Mouse (Mus musculus) kidney, postnatal 4 days (tissue): ENCODE data around the gene Cda.
"Not testable (repeated sequence)": the region's sequence is repeated elsewhere in the genome, so short reads cannot be mapped to it uniquely, and the experiment has no call there.

Experiments
- DNase-seq, 2 experiments: peaks; one replicate each; pipeline ENCODE4 v3.0.0; 2021; ENCODE audit warnings: mixed read lengths in 2 of 2

Gene Cda

GRCm38 (mm10) chr4:138331647-138332046 lies 36.1 kb downstream of the Cda start:
- DNase-seq = no peak

GRCm38 (mm10) chr4:138330264-138330671 lies 37.5 kb downstream of the Cda start:
- no peak for DNase-seq

DNA sequence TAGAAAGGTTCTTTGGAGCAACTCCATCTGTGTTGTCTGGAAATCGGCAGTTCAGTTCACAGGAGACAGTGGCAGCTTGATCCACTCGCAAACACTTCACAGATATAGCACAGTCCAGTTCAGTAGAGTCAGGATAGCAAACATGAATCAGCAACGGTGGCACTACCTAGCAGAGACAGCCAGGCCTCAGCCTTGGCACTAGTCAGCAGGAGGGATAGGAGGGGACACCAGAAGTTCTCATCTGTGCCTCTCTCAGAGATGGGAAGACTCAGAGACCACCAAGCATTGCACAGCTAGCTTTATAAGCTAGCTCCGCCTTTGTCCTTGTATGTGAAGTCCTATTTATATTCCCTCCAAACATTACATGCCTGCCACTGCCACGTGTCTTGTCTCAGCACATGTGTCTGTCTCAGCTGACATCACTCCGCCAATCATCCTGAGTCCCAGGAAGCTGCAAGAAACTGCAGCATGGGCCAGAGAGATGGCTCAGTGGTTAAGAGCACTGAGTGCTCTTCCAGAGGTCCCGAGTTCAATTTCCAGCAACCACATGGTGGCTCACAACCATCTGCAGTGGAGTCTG lies 39.8 kb downstream of the Cda start:
- no peak for DNase-seq

DNA sequence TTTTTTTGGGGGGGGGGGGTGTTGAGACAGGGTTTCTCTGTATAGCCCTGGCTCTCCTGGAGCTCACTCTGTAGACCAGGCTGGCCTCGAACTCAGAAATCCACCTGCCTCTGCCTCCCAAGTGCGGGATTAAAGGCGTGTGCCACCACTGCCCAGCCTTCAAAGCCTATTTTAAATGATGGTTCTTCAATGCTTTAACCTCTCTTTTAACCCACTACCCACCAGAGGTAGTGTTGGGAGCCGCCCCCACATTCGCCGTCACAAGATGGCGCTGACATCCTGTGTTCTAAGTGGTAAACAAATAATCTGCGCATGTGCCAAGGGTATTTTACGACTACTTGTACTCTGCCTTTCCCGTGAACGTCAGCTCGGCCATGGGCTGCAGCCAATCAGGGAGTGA lies 40.6 kb downstream of the Cda start:
- DNase-seq = not testable (repeated sequence)

DNA sequence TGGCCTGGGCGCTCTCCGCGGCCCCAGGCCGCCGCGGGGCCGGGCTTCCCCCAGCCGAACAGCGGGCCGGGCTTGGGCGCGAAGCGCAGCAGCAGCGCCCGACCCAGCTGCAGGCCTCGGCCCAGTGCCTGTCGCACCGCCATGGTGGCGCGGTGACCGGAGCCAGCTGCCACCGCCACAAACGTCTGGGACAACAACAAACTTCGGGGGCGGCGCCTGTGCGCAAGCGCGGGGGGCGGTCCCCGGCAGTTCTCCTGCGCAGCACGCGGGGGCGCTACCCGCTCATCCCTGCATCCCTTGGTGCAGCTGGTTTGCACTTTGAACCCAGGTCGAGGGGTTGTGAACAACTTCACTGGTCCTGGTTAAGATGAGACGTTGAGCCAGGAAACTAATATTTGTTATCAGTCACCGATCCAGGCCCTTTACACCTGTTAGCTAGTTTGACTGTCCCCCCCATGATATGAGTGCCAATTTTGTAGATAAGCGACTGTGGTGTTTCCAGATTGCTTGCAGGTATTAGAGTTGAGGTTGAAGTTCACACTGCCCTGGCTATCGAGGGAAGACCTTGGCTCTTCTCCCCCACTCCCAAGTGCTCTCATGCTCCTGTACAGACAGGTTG lies 41.6 kb downstream of the Cda start, which contains the start of gene Pink1:
Gene Pink1 (minus strand): TSS at position 231 of the 619 bp plus-strand sequence.
- peak; percentile 93 to 96 for DNase-seq

GRCm38 (mm10) chr4:138325466-138326076 lies 42.2 kb downstream of the Cda start:
- DNase-seq = peak; percentile 98 to 99

DNA sequence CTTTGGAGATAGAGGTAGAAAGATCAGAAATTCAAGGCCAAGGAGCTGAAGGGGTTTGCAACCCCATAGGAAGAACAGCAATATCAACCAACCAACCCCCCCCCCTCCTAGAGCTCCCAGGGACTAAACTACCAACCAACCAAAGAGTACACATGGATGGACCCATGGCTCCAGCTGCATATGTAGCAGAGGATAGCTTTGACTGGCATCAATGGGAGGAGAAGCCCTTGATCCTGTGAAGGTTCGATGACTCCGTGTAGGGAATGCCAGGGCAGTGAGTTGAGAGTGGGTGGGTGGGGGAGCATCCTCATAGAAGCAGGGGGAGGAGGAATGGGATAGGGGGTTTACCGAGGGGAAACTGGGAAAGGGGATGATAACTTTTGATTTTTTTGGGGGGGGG lies 43.3 kb downstream of the Cda start:
- DNase-seq = no peak

DNA sequence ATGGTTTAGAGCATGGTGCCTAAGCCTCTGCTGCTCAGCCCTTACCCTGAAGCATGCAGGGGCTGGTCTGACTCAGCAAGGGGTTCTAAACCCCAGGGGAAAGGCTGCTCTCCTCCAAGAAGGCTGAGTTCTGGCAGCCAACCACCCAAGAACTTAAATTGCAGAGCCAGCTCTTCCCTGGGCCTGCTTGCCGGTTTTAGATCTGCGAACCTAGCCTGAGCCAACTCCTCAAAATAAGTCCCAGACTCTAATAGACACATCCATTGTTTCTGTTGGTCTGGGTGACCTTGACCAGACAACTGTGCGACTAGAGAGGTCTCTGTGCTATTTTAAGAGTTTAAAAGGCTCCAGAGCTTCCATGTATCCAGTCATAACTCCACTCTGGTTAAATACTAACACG lies 44.0 kb downstream of the Cda start:
- DNase-seq = no peak

- no peak for DNase-seq
These were observed 45.1 kb downstream of the Cda start for GRCm38 (mm10) chr4:138322692-138323091.

DNA sequence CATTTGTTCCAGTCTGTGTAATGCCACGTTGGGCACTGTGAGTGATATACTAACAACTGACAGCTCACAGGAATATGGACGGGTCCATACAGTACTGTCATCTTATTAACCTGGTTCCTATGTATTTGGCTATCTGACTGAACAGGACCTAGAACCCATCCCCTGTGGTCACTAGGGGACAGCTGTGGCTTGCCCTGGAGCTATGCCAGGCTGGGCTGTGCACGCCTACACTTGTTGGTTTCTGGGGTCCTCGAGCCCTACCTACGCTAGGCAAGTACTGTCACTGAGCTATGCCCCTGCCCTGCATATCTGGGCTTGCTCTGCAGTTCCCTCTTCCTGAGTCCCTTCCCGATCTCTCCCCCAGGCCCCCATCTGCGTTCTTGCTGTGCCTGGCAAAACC lies 46.3 kb downstream of the Cda start:
- no peak for DNase-seq

DNA sequence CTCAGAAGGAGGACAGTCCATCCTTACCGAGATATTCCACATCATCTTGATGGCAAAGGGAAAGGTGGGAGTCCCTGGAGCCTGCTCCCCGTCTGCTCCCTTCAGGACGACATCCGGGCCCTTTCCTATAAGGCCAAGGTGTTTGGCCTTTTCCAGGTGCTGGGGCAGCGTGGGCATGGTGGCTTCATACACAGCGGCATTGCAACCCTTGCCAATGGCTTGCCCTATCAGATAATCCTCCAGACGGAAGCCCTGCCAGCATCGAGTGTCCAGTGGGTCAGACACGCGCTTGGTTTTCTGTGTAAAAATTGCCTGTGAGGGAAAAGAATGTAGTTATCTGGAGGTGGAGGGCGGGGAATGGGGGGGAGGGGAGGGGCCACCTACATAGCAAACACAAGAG lies 47.1 kb downstream of the Cda start:
- DNase-seq = no peak

- DNase-seq = peak; percentile 88 to 90
These were observed 48.3 kb downstream of the Cda start for GRCm38 (mm10) chr4:138319508-138319907.

GRCm38 (mm10) chr4:138318509-138319266 lies 49.1 kb downstream of the Cda start:
- DNase-seq = peak; percentile 78 to 81

- no peak for DNase-seq
These were observed 51.4 kb downstream of the Cda start for GRCm38 (mm10) chr4:138316369-138316768.

- DNase-seq = peak; percentile 39 to 51
These were observed 52.0 kb downstream of the Cda start for GRCm38 (mm10) chr4:138315781-138316180.

GRCm38 (mm10) chr4:138313795-138314194 lies 54.0 kb downstream of the Cda start:
- DNase-seq = no peak

- DNase-seq = no peak
These were observed 54.8 kb downstream of the Cda start for GRCm38 (mm10) chr4:138313021-138313420.

DNA sequence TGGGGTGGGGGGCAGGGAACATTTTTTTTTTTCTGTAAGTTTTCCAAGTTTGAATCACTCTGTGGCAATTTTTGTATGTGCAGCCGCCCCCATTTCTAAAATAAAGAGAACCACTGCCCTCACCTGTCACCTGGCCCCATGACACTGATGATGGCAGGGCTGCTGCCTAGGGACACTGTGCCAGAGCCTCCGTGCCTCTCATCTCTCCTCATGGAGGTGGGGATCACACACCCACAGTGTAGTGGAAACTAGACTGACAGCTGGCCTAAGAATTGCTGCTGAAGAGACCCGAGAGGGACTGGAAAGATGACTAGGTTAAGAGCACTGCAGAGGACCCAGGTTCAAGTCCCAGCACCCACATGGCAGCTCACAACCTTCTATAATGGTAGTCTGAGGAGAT lies 55.7 kb downstream of the Cda start:
- no peak for DNase-seq

DNA sequence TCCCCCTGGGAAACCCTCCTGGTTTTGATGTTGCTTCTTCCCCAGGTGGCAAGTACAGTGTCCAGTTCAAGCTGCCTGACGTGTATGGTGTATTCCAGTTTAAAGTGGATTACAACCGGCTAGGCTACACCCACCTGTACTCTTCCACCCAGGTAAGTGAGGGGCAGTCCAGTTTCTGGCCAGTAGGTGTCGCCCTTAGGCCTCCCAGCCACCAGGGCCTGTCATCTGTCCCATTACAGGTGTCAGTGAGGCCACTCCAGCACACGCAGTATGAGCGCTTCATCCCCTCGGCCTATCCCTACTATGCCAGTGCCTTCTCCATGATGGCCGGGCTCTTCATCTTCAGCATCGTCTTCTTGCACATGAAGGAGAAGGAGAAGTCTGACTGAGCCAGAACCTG lies 56.2 kb downstream of the Cda start:
- DNase-seq = peak; percentile 76 to 82

DNA sequence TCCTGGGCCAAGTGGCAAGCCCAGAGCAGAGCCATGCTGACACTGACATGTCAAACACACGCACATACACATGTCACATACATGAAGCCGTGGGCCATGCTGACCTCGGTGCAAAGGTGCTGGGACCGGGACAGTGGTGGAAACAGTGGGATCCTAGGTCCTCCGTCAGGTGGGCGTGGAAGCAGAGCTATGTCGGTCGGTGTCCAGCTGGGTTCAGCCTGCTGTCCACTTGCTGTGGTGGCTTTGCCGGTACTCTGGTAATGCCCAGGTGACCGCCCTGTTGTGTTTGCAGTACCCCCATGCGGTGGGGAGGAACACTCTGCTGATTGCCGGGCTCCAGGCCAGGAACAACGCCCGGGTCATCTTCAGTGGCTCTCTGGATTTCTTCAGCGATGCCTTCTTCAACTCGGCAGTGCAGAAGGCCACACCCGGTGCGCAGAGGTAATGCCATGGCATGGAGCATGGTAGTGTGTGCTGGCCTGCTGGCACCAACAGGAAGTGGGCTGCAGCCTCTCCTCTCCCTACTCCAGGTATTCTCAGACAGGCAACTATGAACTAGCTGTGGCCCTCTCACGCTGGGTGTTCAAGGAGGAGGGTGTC lies 57.4 kb downstream of the Cda start:
- no peak for DNase-seq

GRCm38 (mm10) chr4:138307739-138308138 lies 60.1 kb downstream of the Cda start:
- DNase-seq = no peak

DNA sequence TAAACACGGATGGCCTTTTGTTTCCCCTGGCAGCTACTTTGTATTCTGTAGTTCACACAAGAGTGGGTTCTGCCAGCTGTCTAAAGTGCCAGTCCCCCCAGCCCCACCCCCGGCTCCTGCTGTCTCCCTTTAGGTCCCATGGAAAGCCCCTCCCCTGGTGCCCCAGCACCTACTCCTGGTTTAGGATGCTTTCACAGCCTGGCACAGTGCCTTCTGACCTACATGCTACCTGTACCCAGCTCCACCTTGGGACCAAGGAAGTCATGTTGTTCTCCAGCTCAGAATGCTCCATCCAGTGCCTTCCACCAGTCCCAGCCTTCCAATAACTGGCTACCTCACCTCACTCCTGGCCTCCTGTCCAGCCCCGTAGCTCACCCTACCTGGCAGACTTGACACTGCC lies 60.8 kb downstream of the Cda start:
- no peak for DNase-seq
